Mouse (Mus musculus) gastrocnemius, postnatal 14 days (tissue): Measurements from ENCODE around the gene Itpkb. TPM values are rescaled to one million over a fixed set of nuclear protein-coding genes. Genes with fewer than 3 reads are reported as not detected.
A peak's percentile ranks its signal among the peaks of the same experiment; 100 is the strongest.

ENCODE experiments used
- DNase-seq: peaks from one replicate; pipeline ENCODE4 v3.0.0; 2021; ENCODE audit warnings: mixed read lengths
- intact Hi-C: fragments of 180-260 bp; cut with DNase I; formaldehyde crosslinking; loops from one replicate; pipeline ENCODE4 v1.15.1; 2025; ENCODE audit warnings: low total_unique reads
- long read RNA-seq, 2 experiments: library from polyadenylated mRNA; stranded (forward); transcript quantifications; one replicate each; pipeline ENCODE4 v2.0.0; 2021
- total RNA-seq, 2 experiments: library from RNA; stranded (reverse); gene quantifications; 2 replicates each; pipeline ENCODE4 v1.2.3; 2021

Itpkb gene
- 10 to 100 TPM; 27.6 to 28.6 TPM for total RNA-seq
- long read RNA-seq, experiment 1, partial matches to known transcripts, result 2 of 8 reads
- long read RNA-seq, experiment 1, other reads (novel, unspliced or antisense), result 6 of 8 reads
- long read RNA-seq, experiment 2, full-length matches to known transcripts, result 2 of 14 reads
- long read RNA-seq, experiment 2, partial matches to known transcripts, result 10 of 14 reads
- long read RNA-seq, experiment 2, other reads (novel, unspliced or antisense), result 2 of 14 reads

- intact Hi-C loops, result loop anchor here (10.0 kb wide), 1 partner anchor 55 kb away; no protein-coding TSS in a partner anchor
Measured at GRCm38 (mm10) chr1:180330145-180330706, at the start of gene Itpkb. Gene Itpkb (plus strand): TSS chr1:180330485.

DNA sequence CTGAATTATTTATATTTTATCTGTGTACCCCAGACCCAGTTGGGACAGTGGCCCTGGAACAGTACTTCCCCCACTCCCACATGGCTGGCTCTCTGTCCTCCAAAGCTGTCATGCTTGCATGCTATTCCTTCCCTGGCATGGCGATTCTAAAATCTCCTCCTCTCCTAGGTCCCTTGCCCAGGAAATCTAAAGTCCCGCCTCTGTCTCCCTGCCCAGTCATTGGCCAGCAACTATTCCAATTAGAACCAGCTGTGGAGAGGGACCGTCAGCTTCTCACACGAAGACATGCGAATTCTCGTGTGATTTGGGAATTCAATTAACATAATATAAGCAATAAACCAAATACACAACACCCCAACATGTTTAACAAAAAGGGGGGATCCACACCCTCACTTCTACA is 47.7 kb upstream of the Itpkb start:
- intact Hi-C loops, result no loop called here
- no peak for DNase-seq

More at GRCm38 (mm10) chr1:180330145-180330706, at the start of gene Itpkb:
- DNase-seq, result peak; percentile 70

- DNase-seq, result no peak
- intact Hi-C loops, result no loop called here
Measured at GRCm38 (mm10) chr1:180283813-180284768, 46.2 kb upstream of the Itpkb start.

GRCm38 (mm10) chr1:180286081-180286831 is 44.0 kb upstream of the Itpkb start:
- intact Hi-C loops, result no loop called here
- DNase-seq, result peak; percentile 69

DNA sequence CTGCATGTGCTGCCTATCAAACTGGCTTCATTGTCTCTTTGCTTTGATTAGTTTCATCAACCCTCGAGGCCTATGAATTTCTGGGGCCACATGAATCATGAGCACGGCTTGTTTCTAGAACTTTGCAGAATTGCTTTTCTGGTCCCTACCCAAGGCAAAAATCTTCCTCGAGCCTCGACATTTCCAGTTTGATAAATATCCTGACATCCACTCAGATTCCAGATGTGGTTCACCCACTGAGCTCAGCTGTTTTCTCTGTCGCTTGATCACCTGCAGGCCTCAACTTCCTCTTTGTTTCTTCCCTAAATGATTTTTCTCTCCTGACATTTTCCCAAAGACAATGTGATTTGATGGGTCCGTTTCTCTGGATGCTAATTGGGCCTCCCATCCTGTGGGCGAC is 42.1 kb upstream of the Itpkb start:
- DNase-seq, result no peak
- intact Hi-C loops, result no loop called here

DNA sequence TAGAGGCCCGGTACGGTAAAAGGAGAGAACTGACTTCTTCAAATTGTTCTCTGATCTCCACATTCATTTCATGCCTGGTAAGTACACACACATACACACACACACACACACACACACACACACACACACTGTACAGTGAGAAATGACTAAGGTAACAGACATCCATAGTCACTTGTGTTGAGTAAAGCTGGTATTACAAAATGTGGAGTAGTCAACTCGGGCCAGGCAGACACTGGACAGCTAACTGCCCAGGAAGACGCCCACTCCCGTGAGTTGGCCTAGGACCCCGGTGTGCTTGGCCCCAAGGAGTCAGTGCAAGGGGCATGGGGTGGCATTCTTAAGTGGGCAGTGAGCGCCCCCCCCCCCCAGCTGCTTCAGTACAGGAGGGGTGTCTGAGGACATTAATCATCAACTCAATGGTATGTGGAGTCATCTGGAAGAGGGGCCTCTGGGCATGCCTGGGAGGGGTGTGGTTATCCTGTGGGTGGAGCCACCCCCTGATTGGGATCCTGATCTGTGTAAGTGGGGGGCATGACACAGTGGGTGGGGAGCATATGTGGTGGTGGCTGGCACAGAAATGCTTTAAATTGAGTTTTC is 41.3 kb upstream of the Itpkb start:
- intact Hi-C loops, result no loop called here
- no peak for DNase-seq

- intact Hi-C loops, result no loop called here
- DNase-seq, result no peak
Measured at GRCm38 (mm10) chr1:180289788-180290187, 40.5 kb upstream of the Itpkb start.

DNA sequence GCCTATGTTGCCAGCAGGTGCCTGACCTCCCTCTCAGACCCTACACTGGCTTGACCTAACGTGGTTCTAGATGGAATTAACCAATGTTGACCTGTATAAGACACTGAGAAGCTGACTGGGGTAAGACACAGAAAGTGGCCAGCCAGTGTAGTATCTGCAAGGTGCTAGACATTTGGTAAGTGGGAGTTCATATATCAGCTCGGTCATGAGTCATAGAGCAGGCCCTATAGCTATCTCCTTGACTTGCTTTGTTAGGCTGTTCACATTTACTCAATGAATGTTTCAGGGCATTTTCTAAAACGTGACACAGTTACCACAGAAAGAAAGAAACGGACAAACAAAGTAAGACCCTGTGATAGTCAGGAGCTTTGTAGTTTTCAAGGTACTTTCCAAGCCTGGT is 39.9 kb upstream of the Itpkb start:
- no peak for DNase-seq
- intact Hi-C loops, result no loop called here

- intact Hi-C loops, result no loop called here
- no peak for DNase-seq
Measured at GRCm38 (mm10) chr1:180296088-180296487, 34.2 kb upstream of the Itpkb start.

GRCm38 (mm10) chr1:180299697-180300096 is 30.6 kb upstream of the Itpkb start:
- intact Hi-C loops, result no loop called here
- no peak for DNase-seq

- DNase-seq, result no peak
- intact Hi-C loops, result no loop called here
Measured at GRCm38 (mm10) chr1:180300292-180300691, 30.0 kb upstream of the Itpkb start.

DNA sequence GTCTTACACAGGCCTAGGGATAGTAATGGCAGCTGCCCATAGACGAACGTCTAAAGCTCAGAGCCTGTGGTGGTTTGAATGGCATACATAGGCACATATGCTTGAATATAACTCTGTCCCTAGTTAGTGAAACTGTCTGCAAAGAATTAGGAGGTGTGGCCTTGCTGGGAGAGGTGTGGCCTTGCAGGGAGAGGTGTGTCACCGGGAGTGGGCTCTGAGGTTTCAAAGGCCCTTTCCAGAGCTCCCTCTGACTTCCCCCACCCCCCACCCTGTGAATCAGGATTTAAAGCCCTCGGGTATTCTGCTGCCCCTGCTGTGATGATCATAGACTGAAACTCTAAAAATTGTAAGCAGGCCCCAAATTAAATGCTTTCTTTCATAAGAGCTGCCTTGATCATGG is 29.3 kb upstream of the Itpkb start:
- intact Hi-C loops, result no loop called here
- no peak for DNase-seq

DNA sequence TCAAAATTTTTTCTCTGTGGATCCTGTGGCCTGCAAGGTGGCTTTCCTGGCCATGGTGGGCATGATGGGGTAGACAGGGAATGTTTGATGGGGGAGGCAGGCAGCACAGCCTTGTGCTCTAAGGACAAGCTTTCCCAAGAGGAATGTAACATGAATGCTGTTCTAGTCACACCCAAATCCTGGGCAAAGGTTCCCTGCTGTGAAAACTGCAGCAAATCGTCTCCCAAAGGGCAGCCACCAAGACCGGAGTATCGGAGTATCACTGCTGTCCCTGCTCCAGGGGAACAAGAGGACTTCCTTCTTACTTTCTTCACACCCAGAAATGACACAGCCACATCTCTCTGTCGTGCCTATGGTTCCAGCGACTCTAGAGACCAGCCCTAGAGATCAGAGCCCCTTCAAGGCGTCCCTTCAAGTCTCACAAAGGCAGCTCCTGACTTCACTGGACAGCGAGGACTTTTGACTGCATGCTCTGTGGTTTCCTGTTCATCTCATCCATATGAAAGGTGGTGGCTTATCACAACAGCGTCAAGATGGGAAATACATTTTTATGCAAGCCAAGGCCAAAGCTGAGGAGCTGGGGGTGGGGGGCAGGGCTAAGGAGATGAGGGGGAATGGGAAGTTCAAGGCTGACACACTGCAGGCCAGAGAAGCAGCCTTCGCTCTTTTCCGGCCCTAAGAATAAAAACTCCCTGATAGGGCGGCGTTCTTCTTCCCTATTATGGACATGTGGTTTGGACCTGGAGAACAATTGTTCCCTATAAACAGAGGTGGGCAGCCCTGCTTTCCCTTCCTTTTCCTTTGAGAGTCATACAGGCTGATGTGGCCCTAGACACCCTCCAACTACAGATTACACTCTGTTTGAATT is 27.8 kb upstream of the Itpkb start:
- DNase-seq, result no peak
- intact Hi-C loops, result no loop called here

GRCm38 (mm10) chr1:180303600-180303999 is 26.7 kb upstream of the Itpkb start:
- DNase-seq, result no peak
- intact Hi-C loops, result no loop called here

DNA sequence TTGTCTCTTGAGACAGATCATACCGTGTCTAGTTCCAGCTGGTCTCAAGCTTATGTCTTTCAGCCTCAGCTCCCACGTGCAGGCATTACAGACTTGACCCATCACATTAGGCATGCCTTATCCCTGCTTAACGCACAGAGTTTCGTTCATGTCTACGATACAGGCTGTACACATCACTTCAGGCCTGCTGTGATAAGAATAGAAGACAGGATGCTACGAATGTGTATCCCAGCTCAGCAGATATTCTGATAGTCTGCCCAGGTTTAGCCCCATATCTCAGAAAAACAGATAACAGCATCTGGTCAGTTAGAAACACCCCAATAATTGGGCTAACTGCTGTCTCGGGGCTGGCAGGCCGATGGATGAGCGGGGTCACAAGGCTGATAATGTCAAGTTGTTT is 23.4 kb upstream of the Itpkb start:
- intact Hi-C loops, result no loop called here
- DNase-seq, result no peak

DNA sequence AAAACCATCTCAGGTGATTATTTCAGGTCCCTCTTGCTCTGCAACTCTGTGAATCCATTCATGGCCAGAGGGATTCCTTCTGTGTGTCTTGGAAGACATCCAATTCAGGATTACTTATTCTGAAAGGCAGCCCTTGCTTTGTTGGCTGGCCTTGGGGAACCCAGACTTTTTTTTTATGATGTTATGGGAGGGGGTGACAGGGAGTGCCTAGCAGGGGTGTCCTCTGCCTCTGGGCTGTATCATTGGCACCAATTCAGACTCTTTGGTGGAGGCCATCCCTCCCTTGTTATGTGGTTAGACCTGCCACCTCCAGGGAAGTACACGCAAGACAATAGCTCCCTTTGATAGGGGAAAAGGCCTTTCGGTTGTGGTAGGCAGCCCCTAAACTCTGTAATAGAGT is 22.6 kb upstream of the Itpkb start:
- intact Hi-C loops, result no loop called here
- no peak for DNase-seq

GRCm38 (mm10) chr1:180308897-180309296 is 21.4 kb upstream of the Itpkb start:
- intact Hi-C loops, result no loop called here
- DNase-seq, result no peak

GRCm38 (mm10) chr1:180312286-180312685 is 18.0 kb upstream of the Itpkb start:
- DNase-seq, result no peak
- intact Hi-C loops, result no loop called here
